Mouse (Mus musculus): Measurements from ENCODE around the gene Psmd7.
A peak's percentile ranks its signal among the peaks of the same experiment; 100 is the strongest.

Gene Psmd7

DNA sequence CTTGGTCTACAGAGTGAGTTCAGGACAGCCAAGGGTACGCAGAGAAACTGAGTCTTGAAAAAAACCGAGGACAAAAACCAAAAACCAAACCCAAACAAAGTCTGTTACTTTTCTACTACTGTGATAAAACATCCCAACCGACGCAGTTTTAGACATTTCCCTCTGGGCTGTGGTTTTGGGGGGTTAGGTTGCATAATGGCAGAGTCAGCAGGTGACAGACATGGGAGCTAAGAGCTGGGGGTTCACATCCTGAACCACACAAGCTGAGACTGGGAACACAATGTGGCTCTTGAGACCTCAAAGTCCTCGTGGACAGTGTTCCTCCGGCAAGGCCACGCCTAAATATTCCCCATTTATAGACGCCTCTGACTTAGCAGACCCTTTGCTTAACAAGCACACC, 10.1 kb downstream of the Psmd7 start:
- no peak for DNase-seq (ENCODE audit: low spot score in 2 of 2)

DNA sequence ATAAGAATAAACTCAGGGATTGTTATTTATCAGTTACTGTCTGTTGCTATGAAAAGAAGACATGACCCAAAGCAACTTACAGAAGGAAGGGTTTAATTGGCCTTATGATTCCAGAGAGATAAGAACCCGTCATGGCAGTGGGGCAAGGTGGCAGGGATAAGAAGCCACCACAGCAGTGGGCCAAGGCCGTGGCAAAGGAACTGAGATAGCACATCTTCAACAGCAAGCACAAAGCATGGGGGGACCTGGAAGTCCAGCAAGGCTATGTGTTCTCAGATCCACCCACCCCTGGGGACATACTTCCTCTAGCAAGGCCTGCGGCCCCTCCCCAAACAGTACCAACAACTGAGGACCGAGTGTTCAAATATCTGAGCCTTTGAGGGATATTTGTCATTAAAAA, 10.6 kb downstream of the Psmd7 start:
- no peak for DNase-seq (ENCODE audit: low spot score in 2 of 2)

DNA sequence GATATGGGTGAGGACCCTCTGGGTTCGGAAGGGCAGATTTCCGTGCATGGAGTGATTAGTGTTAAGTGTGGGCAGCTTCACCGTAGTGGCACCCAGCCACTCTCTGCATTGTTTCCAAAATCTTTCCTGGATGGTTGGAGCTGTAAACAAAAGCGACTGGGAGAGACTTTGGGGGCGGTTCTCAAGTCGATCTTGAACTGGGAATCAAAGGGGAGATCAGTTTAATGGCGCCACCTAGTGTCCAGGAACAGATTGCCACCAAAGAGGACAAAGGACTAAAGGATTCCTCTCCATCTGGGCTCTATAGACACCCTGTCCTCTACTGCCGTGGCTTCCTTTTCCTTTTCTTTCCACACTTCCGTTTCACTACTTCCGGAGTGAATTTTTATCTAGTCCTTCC, 11.6 kb downstream of the Psmd7 start:
- peak; percentile 90 to 92 for DNase-seq (ENCODE audit: low spot score in 2 of 2)

DNA sequence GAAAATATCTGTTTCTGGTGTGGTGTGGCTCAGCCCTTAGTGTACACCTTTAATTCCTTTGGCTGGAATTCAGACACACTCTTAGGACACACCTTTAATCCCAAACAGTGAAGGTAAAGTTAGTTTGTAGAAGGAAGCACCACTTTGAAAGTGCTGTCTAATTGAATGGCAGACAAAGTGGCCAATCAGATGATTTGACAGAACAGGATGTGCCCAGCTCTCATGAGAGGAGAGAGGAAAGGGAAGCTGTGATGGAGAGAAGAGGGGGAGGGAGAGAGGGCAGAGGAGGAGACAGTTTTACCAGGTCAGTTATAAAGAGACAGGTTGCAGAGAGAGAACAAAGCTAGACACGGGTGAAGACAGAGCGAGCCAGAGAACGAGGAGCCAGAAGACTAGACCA, 13.5 kb downstream of the Psmd7 start:
- DNase-seq (ENCODE audit: low spot score in 2 of 2), result no peak

DNA sequence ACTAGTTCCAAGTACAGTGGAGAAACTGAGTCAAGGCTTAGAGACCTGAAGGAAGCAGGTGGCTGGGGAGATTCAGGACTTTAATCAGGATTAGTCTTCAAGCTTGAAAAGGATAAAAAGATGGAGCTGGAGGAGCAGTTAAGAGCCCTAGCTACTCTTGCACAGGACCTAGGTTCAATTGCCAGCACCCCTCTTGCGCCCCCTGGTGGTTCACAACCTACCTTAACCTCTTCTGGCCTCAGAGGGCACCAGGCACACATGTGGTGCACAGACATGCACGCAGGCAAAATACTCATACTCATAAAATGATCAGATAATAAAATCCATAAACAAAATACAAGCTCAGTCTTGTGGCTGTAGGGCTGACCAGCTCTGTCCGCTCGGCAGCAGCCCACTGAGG, 15.8 kb downstream of the Psmd7 start:
- DNase-seq (ENCODE audit: low spot score in 2 of 2), result peak in 1 of 2 experiments; percentile 70

DNA sequence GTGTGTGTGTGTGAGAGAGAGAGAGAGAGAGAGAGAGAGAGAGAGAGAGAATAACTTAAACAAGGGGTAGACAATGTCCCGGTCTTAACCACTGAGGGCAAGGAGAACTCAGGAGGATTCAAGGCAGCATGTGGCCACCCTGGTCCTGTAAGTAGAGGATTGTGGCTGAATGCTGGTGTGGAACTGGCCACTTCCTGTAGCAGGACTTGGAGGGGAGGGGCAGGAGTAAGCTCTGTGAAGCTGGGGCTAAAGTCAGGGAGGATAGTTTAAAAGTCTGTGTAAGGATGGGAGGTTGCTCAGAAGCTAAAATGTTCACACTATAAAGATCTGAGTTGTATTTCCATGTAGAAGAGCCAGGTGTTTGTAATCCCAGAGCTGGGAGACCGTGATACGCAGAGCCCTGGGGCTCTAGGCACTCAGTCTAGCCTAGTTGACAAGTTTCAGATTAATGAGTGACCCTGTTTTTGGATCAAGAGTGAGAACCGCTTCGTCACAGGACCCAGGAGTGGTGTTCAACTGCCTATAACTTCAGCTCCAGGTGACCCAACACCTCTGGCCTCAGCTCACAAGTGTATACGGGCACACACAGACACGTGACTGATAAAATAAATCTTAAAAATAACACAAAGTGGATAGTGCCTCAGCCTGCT, 16.7 kb downstream of the Psmd7 start:
- no peak for DNase-seq (ENCODE audit: low spot score in 2 of 2)

DNA sequence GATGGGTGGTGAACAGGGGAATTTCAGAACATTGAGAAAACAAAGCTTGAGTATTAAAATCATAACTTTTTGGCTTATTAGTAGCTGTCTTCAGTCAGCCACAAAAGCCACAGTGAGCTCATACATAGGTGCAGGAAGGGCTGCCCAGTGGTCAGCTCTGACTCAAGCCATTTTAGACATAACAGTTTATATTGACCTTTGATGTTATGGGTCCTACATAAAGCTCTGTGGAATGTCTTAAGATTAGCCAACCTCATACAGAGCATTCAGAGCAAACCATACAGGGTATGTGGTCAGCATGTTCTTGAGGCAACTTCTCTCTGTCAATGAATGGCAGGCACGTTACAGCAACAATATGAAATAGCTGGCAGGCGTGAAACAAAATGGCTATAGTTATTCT, 17.2 kb downstream of the Psmd7 start:
- no peak for DNase-seq (ENCODE audit: low spot score in 2 of 2)

DNA sequence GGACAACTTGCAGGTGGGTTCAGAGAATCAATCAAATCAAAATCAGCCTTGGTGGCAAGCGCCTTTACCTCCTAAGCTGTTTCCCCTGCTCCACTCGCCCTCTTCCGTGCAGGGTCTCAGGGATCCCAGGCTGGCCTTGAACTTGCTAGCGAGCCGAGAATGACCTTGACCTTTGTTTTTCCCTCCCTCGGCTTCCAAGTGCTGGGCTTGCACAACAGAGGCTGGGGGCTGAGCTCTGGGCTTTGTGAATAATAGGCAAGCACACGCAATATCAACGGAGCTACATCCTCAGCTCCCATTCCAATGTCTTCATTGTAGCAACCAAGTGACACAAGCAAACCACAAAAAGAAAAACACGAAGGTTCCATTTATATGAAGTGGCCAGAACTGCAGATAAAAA, 26.1 kb downstream of the Psmd7 start:
- DNase-seq (ENCODE audit: low spot score in 2 of 2), result no peak

DNA sequence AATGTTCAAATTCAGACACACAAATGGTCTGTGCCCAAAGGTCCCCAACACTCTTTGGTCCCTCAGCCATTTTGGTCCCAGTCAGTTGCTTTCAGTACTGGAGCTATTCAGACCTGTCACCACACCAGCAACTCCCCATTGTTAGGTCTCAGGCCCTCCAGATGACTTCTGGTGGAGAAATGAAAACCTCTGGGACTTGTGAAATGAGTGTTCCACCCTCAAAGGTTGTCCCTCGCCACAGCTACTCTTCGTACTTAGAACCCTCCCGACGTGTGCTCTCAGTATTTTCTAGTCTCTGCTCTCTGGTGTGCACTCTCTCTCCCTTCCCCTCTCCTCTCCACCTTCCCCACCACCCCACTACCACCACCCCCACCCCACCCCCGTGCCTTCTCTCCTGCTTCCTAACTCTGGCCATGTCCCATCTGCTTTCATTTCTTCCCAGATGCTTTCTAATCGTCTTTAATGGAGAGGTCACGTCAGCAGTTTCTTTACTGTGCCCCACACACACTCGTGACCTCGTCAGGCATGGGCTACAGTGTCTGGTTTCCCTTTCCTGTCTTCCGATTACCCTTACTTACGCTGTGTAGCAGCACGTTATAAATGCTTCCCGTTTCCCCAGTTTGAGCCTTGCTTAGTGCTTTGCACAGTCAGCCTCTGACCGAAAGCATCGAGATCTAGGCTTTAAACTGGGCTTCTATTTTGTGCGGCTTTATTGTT, 27.3 kb downstream of the Psmd7 start:
- no peak for DNase-seq (ENCODE audit: low spot score in 2 of 2)

DNA sequence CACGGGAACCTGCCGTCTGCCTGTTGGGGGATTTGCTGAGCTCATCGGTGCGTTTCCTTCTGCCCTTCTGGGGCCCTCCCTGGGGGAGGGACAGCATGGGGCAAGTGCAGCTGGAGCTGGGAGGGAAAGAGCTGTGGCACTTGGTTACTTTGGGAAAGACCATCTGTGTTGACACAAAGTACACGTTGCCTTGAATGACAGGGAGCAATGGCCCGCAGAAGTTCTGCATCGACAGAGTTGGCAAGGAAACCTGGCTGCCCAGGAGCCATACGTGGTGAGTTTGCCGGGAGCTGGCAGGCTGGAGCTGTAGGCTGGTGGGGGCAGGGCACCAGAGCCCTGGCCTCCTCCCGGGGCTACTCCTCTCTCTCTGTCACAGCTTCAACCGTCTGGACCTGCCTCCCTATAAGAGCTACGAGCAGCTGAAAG, 31.7 kb downstream of the Psmd7 start:
- DNase-seq (ENCODE audit: low spot score in 2 of 2), result no peak

DNA sequence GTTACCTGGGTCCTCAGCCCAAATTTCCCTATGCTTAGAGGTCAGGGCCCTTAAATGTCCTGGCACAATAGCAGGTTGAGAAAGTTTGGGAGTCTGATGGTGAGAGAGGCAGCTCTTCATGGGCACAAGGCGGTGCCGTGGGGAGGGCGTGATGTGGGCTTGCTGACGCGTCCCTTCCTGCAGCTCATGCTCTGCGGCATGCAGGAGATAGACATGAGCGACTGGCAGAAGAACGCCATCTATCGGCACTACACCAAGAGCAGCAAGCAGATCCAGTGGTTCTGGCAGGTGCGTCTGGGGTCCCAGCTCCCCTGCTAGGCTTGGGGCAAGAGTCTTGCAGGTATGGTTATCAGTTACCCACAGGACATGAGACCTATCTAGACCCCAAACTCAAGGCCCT, 33.0 kb downstream of the Psmd7 start:
- no peak for DNase-seq (ENCODE audit: low spot score in 2 of 2)

DNA sequence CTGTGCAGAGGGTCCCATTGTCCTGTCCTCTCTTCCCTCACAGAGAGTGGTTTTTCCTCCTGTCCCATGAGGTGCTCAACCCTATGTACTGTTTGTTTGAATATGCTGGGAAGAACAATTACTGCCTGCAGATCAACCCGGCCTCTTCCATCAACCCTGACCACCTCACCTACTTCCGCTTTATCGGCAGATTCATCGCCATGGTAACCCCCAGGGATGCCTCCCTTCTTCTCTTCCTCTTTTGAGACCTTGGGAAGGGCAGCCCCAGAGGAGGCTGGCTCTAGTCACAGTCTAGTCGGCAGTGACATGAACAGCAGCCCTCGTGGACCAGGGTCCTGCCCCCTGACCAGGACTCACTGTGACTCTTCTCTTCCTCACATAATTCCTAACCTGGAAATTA, 36.0 kb downstream of the Psmd7 start:
- DNase-seq (ENCODE audit: low spot score in 2 of 2), result peak; percentile 38 to 51

DNA sequence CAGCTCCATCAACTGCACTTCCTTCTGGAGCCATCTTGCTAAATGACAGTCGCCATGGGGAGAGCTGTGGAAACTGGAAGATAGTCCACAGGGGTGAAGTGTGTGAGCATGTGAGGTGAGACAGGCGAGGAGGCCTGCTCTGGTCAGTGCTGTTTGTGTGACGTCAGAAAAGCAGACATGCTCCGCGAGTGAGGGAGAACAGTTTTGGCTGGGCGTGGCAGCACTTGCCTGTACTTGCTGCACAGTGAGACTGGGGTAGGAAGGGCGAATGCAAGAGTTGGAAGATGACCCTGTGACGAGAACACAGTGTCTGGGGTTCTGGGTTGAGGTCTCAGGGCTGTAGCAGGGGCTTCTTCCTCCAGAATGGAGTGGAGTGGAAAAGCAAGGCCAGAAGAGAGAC, 41.4 kb downstream of the Psmd7 start:
- no peak for DNase-seq (ENCODE audit: low spot score in 2 of 2)

DNA sequence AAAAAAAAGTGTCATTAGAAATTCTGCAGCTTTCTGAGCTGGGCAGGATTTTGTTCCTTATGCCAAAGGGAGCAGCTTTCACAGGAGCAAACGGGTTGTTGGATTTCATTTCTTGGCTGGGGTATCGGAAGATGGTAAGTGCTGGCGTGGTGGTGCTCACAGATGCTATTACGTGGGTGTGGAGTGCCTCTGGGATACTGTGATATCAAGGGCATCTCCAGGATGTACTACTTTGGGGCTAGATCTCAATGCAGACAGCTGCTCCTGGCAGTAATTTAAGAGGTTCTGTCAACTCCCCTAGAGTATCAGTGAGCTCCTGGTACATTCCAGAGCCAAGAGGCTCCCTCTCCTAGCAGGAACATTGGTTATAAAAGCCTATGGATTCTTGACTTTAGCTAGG, 42.1 kb downstream of the Psmd7 start:
- DNase-seq (ENCODE audit: low spot score in 2 of 2), result peak; percentile 45 to 75

DNA sequence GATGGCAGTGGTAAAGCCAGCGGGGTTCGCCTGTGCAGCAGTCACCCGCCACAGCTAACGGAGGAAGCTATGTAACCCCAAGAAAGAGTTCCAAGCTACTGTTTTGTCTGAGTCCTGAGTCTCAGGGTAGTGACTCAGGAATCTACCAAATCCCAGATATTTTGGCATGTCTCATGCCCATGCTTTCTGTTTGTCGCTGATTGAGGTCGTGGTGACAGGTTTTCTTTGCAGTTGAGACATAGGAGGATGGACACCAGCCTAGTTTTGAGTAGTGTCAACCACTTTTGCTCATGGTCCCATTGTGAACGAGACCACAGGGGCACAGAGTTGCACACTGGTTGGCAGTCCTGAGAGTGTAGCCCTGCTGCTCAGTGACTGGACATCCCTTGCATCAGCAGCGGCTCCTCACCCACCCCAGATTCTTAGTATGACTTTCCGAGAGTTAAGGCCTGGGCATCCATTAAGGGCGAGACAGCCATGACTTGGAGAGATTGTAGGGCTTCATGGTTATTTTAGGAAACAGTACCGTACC, 42.6 kb downstream of the Psmd7 start:
- no peak for DNase-seq (ENCODE audit: low spot score in 2 of 2)

DNA sequence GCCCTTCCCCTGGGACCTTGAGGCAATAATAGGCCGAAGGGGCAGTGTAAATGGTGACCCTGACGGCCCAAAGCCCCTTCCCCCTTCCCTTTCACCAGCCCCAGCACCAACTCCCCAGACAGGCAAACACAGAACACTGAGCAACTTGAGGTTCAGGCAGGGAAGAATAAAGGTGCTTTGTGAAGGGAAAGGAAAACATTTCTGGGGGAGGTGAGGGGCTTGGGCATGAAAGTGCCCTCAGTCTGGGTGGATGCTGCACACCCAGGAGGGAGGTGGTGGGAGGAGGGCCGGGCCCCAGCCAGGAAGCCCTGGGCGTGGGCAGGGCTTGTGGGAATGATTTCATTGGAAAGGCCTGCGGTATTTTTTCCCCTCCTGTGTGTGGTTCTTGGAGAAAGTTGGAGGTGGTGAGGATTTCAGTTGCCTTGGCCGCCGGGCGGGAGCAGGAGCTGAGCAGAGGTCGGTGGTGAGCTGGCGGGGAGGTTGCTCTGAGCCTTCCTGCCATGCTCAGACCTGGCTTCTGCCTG, 43.6 kb downstream of the Psmd7 start:
- no peak for DNase-seq (ENCODE audit: low spot score in 2 of 2)

DNA sequence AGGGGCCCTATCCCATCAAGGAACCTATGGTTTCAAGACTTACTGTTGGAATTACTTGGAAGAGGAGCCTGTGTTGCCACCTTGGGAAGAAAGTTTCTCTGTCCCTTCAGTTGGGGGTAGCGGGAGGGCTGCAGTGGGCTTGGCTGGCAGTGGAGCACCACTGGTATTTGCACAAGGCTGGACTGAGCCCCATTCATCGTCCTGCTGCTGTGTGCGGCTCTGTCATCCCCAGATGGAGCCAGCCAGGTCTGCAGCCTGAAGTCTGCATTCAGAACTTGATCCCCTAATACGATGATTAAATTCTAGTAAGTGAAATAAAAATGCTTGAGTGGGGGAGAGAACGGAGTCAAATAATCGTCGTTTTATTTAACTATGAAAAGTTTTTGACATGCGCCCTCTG, 44.1 kb downstream of the Psmd7 start:
- DNase-seq (ENCODE audit: low spot score in 2 of 2), result no peak

DNA sequence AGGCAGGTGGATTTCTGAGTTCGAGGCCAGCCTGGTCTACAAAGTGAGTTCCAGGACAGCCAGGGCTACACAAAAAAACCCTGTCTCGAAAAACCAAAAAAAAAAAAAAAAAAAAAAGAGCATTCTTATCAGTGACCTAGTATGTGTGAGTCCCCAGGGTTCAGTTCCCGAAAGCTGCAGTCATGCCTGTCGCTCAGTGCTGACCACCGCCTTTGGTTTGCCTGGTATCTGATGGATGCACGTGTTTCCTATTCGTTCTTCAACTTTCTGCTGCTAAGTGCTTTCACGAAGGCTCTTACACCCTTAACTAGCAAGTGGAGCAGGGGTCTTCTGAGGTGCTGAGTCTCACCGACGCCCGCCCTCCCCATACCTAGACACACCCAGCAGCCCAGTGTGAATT, 44.5 kb downstream of the Psmd7 start:
- DNase-seq (ENCODE audit: low spot score in 2 of 2), result no peak

DNA sequence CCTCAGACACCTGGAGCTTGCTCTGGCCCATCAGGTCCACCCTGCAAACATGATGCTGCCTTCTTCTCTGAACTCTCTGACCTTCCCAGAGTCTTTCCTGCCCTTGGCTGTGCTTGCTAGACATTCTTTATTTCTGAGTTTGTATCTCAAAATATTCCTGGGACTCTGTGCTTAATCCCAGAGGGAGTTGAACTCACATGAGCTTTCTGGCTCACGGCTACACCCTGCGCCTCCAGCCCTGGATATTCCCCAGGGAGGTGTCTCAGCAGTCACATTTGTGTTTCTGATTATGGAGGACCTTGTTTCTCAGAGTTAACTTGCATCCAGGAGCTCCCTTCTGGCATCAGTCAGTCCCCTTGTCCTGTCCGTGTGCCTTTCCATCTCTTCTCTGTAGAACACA, 46.1 kb downstream of the Psmd7 start:
- DNase-seq (ENCODE audit: low spot score in 2 of 2), result no peak

DNA sequence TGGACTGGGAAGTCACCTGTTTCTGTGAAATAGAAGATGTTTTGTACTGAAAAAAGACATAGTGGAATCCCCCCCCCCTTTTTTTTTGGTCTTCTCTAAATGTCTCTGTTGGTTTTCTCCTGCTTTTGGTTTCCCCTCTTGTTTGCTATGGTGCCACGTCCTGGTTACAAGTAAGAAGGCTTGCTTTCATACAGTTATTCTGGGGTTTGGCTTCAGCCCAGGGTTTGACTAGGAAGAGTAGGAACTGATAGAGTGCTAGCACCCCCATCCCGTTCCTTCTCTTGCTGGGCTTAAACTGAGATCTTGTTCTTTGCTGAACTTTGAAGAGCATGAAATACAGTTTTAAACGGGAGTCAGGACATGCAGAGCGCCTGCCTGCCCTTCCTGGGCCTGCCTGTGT, 46.9 kb downstream of the Psmd7 start:
- DNase-seq (ENCODE audit: low spot score in 2 of 2), result no peak

DNA sequence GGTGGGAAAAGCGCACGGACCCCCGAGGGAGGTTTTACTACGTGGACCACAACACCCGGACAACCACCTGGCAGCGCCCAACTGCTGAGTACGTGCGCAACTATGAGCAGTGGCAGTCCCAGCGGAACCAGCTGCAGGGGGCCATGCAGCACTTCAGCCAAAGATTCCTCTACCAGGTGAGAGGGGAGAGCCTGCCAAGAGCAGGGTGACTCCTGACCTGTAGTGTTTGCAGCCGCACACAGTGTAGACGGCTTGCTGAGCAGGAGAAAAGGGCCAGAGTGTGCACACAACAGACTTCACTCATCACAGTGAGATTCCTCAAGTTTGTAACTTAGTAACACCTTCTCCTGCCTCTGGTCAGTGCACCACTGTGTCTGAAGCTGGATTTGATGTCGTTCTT, 47.6 kb downstream of the Psmd7 start:
- no peak for DNase-seq (ENCODE audit: low spot score in 2 of 2)

DNA sequence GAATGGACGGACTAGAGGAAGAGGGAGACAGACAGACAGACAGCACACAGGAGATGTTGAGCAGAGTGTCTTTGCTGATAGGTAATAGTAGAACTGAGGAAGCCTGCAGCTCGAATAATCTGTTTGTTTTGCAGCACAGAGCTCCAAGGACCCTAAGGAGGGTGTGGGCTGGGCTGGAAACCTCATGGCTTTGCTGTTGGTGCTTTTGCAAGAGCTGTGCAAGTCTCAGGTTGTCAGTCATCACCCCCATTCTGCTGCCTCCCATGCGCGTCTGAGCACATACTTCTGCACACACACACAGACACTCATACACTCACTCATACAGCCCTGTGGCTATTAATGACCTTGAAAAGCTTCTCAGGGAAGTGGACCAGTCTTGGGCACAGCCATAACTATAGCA, 50.8 kb downstream of the Psmd7 start:
- DNase-seq (ENCODE audit: low spot score in 2 of 2), result no peak
